Mouse (Mus musculus): ENCODE results near the gene Ulk3. TPM values are rescaled to one million over a fixed set of nuclear protein-coding genes. Genes with fewer than 3 reads are reported as not detected.
A peak's percentile ranks its signal among the peaks of the same experiment; 100 is the strongest.

Ulk3 gene
- 12.5 and 20.4 TPM in 2 replicates for polyA plus RNA-seq (2014; fragmentation: Nextera tagmentation; extraction: Ambion mirVana)

DNA sequence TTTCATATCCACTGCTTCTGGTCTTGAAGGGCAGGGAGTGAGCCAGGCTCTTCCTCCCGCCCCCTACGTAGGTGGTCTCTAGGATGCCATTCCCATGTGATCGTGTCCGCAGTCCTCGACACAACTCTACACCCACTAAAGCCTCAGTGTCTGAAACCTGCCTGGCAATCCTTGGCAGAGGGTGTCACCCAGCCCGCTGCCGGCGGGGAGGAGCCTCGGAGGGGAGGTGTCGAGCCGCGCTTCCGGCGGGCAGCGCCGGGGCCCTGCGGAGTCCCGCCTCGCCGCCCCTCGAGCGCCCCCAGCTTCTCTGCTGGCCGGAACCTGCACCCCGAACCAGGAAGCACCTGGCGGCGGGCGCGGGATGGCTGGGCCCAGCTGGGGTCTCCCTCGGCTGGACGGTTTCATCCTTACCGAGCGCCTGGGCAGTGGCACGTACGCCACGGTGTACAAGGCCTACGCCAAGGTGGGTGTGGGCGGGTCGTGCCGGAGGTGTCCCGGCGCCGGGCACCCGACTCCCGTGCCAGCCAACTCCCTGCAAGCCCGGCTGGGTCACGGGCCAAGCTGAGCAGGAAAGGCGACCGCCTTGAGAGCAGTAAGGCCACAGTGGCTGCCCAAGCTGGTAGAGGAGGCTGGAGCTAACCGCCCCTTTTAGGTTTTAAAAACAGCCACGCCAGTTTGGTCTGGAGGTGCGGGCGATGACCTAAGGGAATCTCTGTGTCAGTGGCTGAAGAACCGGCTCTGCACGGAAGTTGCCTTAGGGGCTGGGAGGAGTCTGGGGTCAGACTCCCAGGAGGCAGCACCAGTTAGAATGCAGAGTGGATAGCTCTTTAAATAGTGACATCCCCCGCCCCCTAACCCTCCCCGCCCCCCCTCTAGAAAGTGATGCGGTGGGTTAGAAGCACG, at the start of gene Ulk3:
Gene Ulk3 (plus strand): TSS at position 229 of the 903 bp plus-strand sequence.
- ATAC-seq (ENCODE audit: low FRiP score, low TSS enrichment), result peak; percentile 76
- peaks cover 11% of the 10 kb centered on the region for H3K4me1 ChIP-seq (ENCODE audit: control insufficient read depth, insufficient read depth, low read length)
- peak within 1 kb of the TSS; percentile 77 for H3K27ac ChIP-seq (replicated peaks; ENCODE audit: low read depth, low read length)
- peaks cover 45% of the 10 kb centered on the region for H3K36me3 ChIP-seq (ENCODE audit: control insufficient read depth, insufficient read depth, low read length)
- under 1% methylated on average over 58 of the region's 58 CpGs for WGBS
- H3K9me3 ChIP-seq (ENCODE audit: control insufficient read depth, low read length), result no peaks in the 10 kb centered on the region
- DNase-seq, result peak; percentile 86
- peak within 1 kb of the TSS; percentile 73 for H3K4me3 ChIP-seq (replicated peaks; ENCODE audit: low read depth, low read length)
- peak within 1 kb of the TSS; percentile 88 for H3K4me2 ChIP-seq (ENCODE audit: low read length)
- no peaks in the 10 kb centered on the region for H3K27me3 ChIP-seq (ENCODE audit: control insufficient read depth, insufficient read depth, low read length)
- H3K9ac ChIP-seq (replicated peaks; ENCODE audit: low read length), result peak within 1 kb of the TSS; percentile 87

- Histone ChIP-seq H3K9ac (replicated peaks; ENCODE audit: low read length) (no peak overlapping the region; the same call in 1 of the 2 replicates), H3K4me1 (ENCODE audit: control insufficient read depth, insufficient read depth, low read length) (peaks cover 11% of the 10 kb centered on the region), H3K4me2 (ENCODE audit: low read length) (no peak overlapping the region), H3K4me3 (replicated peaks; ENCODE audit: low read depth, low read length) (no peak overlapping the region), H3K9me3 (ENCODE audit: control insufficient read depth, low read length) (no peaks in the 10 kb centered on the region), H3K27ac (replicated peaks; ENCODE audit: low read depth, low read length) (no peak overlapping the region), H3K36me3 (ENCODE audit: control insufficient read depth, insufficient read depth, low read length) (peaks cover 62% of the 10 kb centered on the region), H3K27me3 (ENCODE audit: control insufficient read depth, insufficient read depth, low read length) (no peaks in the 10 kb centered on the region)
- 92% methylated on average over 2 of the region's 2 CpGs for WGBS
- DNase-seq, result no peak
- ATAC-seq (ENCODE audit: low FRiP score, low TSS enrichment), result no peak
Measured at GRCm38 (mm10) chr9:57539550-57539949, 49.7 kb upstream of the Ulk3 start.

GRCm38 (mm10) chr9:57541312-57541711, 47.9 kb upstream of the Ulk3 start:
- H3K4me3 ChIP-seq (replicated peaks; ENCODE audit: low read depth, low read length), result no peak overlapping the region
- no peak overlapping the region for H3K27ac ChIP-seq (replicated peaks; ENCODE audit: low read depth, low read length)
- 8% methylated on average over 1 of the region's 1 CpGs for WGBS
- no peak overlapping the region for H3K9ac ChIP-seq (replicated peaks; ENCODE audit: low read length)
- peaks cover 71% of the 10 kb centered on the region for H3K36me3 ChIP-seq (ENCODE audit: control insufficient read depth, insufficient read depth, low read length)
- no peak overlapping the region for H3K4me2 ChIP-seq (ENCODE audit: low read length)
- H3K4me1 ChIP-seq (ENCODE audit: control insufficient read depth, insufficient read depth, low read length), result peaks cover 11% of the 10 kb centered on the region
- no peak for ATAC-seq (ENCODE audit: low FRiP score, low TSS enrichment)
- peak; percentile 87 for DNase-seq
- H3K9me3 ChIP-seq (ENCODE audit: control insufficient read depth, low read length), result no peaks in the 10 kb centered on the region
- no peaks in the 10 kb centered on the region for H3K27me3 ChIP-seq (ENCODE audit: control insufficient read depth, insufficient read depth, low read length)

- ATAC-seq (ENCODE audit: low FRiP score, low TSS enrichment) (no peak), DNase-seq (no peak)
- Histone ChIP-seq H3K27me3 (ENCODE audit: control insufficient read depth, insufficient read depth, low read length) (no peaks in the 10 kb centered on the region), H3K36me3 (ENCODE audit: control insufficient read depth, insufficient read depth, low read length) (peaks cover 95% of the 10 kb centered on the region), H3K27ac (replicated peaks; ENCODE audit: low read depth, low read length) (no peak overlapping the region), H3K9me3 (ENCODE audit: control insufficient read depth, low read length) (no peaks in the 10 kb centered on the region), H3K4me1 (ENCODE audit: control insufficient read depth, insufficient read depth, low read length) (0 out of 2 replicates have a peak, but pooled peaks cover under 1% of the 10 kb centered on the region), H3K9ac (replicated peaks; ENCODE audit: low read length) (no peak overlapping the region), H3K4me3 (replicated peaks; ENCODE audit: low read depth, low read length) (no peak overlapping the region), H3K4me2 (ENCODE audit: low read length) (no peak overlapping the region)
- 83% methylated on average over 3 of the region's 3 CpGs for WGBS
Measured at GRCm38 (mm10) chr9:57543951-57544350, 45.3 kb upstream of the Ulk3 start.

DNA sequence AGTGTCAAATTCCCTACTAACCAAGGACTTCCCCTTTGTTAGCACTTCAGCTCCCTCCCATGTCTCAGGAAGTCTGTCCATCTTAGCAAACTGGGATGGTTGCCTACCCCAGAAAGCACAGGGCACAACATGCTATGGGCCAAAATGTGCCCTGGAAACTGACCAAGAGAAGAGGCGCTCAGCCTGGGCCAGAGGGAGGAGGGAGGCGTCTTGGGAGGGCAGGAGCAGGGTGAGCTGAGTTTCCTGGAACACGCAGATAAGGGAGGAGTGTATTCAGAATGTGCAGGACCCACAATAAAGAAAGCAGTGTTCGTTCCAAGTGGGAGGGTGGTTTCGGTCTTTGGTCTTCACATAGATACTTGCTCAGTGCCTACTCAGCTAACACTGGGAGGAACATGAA, 42.0 kb upstream of the Ulk3 start:
- no peak overlapping the region for H3K4me3 ChIP-seq (replicated peaks; ENCODE audit: low read depth, low read length)
- no peak for ATAC-seq (ENCODE audit: low FRiP score, low TSS enrichment)
- peaks cover 85% of the 10 kb centered on the region for H3K36me3 ChIP-seq (ENCODE audit: control insufficient read depth, insufficient read depth, low read length)
- no peak overlapping the region for H3K9ac ChIP-seq (replicated peaks; ENCODE audit: low read length)
- WGBS, result 83% methylated on average over 5 of the region's 5 CpGs
- H3K27me3 ChIP-seq (ENCODE audit: control insufficient read depth, insufficient read depth, low read length), result no peaks in the 10 kb centered on the region
- no peaks in the 10 kb centered on the region for H3K9me3 ChIP-seq (ENCODE audit: control insufficient read depth, low read length)
- DNase-seq, result no peak
- H3K4me1 ChIP-seq (ENCODE audit: control insufficient read depth, insufficient read depth, low read length), result peaks cover 6% of the 10 kb centered on the region; the same call in 1 of the 2 replicates
- no peak overlapping the region for H3K27ac ChIP-seq (replicated peaks; ENCODE audit: low read depth, low read length)
- no peak overlapping the region for H3K4me2 ChIP-seq (ENCODE audit: low read length)

- Histone ChIP-seq H3K27me3 (ENCODE audit: control insufficient read depth, insufficient read depth, low read length) (no peaks in the 10 kb centered on the region), H3K27ac (replicated peaks; ENCODE audit: low read depth, low read length) (no peak overlapping the region), H3K9me3 (ENCODE audit: control insufficient read depth, low read length) (no peaks in the 10 kb centered on the region), H3K4me1 (ENCODE audit: control insufficient read depth, insufficient read depth, low read length) (peaks cover 6% of the 10 kb centered on the region; the same call in 1 of the 2 replicates), H3K4me3 (replicated peaks; ENCODE audit: low read depth, low read length) (no peak overlapping the region), H3K36me3 (ENCODE audit: control insufficient read depth, insufficient read depth, low read length) (peaks cover 79% of the 10 kb centered on the region), H3K4me2 (ENCODE audit: low read length) (no peak overlapping the region), H3K9ac (replicated peaks; ENCODE audit: low read length) (no peak overlapping the region)
- 94% methylated on average over 11 of the region's 11 CpGs for WGBS
- DNase-seq (no peak), ATAC-seq (ENCODE audit: low FRiP score, low TSS enrichment) (no peak)
Measured at GRCm38 (mm10) chr9:57547869-57548268, 41.4 kb upstream of the Ulk3 start.

- DNase-seq (no peak), ATAC-seq (ENCODE audit: low FRiP score, low TSS enrichment) (no peak)
- Histone ChIP-seq H3K27ac (replicated peaks; ENCODE audit: low read depth, low read length) (no peak overlapping the region), H3K4me2 (ENCODE audit: low read length) (no peak overlapping the region), H3K4me1 (ENCODE audit: control insufficient read depth, insufficient read depth, low read length) (peaks cover 6% of the 10 kb centered on the region; the same call in 1 of the 2 replicates), H3K4me3 (replicated peaks; ENCODE audit: low read depth, low read length) (no peak overlapping the region), H3K9me3 (ENCODE audit: control insufficient read depth, low read length) (no peaks in the 10 kb centered on the region), H3K9ac (replicated peaks; ENCODE audit: low read length) (no peak overlapping the region), H3K36me3 (ENCODE audit: control insufficient read depth, insufficient read depth, low read length) (peaks cover 66% of the 10 kb centered on the region), H3K27me3 (ENCODE audit: control insufficient read depth, insufficient read depth, low read length) (no peaks in the 10 kb centered on the region)
- WGBS, result 97% methylated on average over 4 of the region's 4 CpGs
Measured at GRCm38 (mm10) chr9:57549186-57549585, 40.1 kb upstream of the Ulk3 start.

GRCm38 (mm10) chr9:57550126-57550862, 39.0 kb upstream of the Ulk3 start:
- H3K9ac ChIP-seq (replicated peaks; ENCODE audit: low read length), result no peak overlapping the region
- 91% methylated on average over 11 of the region's 11 CpGs for WGBS
- peaks cover 6% of the 10 kb centered on the region; the same call in 1 of the 2 replicates for H3K4me1 ChIP-seq (ENCODE audit: control insufficient read depth, insufficient read depth, low read length)
- no peak overlapping the region for H3K4me3 ChIP-seq (replicated peaks; ENCODE audit: low read depth, low read length)
- no peak overlapping the region for H3K4me2 ChIP-seq (ENCODE audit: low read length)
- ATAC-seq (ENCODE audit: low FRiP score, low TSS enrichment) (no peak), DNase-seq (no peak)
- no peak overlapping the region for H3K27ac ChIP-seq (replicated peaks; ENCODE audit: low read depth, low read length)
- peaks cover 55% of the 10 kb centered on the region for H3K36me3 ChIP-seq (ENCODE audit: control insufficient read depth, insufficient read depth, low read length)
- no peaks in the 10 kb centered on the region for H3K27me3 ChIP-seq (ENCODE audit: control insufficient read depth, insufficient read depth, low read length)
- H3K9me3 ChIP-seq (ENCODE audit: control insufficient read depth, low read length), result no peaks in the 10 kb centered on the region
